Mouse (Mus musculus) cerebellum, postnatal 4 days (tissue): ENCODE data around the gene Tgfbi.

Experiments
- DNase-seq, 2 experiments: peaks; one replicate each; pipeline ENCODE4 v3.0.0; 2022; ENCODE audit warnings: low spot score in 2 of 2, mixed read lengths in 1 of 2

Gene Tgfbi

DNA sequence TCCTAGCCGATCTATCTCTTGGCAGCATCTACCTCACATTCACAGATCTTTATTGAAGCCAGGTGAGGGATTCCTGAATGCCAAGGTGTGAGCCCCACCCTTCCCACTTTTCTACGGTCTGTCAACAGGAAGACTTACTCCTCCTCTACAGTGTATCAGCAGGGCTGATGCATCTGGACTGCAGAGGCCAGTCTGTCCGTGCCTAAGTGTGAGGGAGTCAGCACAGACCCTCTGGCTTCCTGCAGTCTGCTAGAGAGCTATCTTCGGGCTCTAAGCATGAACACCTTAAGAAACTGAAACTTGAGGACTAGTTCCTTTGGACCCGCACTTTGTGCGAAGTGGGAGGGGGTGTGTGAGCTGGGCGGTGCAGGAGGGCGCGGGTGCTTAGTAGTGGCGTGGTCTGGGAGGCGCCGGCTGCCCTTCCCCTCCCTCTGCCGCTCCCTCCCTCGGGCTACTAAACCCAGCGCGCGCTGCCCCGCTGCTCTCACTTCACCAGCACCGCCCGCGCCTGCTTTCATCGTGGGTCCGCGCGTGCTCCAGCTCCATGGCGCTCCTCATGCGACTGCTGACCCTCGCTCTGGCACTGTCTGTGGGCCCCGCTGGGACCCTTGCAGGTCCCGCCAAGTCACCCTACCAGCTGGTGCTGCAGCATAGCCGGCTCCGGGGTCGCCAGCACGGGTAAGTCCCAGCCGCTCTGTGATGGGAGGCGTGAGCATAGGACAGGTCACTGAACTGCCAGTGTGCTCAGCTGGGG lies at the start of gene Tgfbi:
Gene Tgfbi, plus strand, starts transcription at position 421 of the 754 bp plus-strand sequence.
- peak in 1 of 2 experiments; percentile 20 for DNase-seq

GRCm38 (mm10) chr13:56559841-56560370 lies 49.4 kb upstream of the Tgfbi start:
- no peak for DNase-seq

DNA sequence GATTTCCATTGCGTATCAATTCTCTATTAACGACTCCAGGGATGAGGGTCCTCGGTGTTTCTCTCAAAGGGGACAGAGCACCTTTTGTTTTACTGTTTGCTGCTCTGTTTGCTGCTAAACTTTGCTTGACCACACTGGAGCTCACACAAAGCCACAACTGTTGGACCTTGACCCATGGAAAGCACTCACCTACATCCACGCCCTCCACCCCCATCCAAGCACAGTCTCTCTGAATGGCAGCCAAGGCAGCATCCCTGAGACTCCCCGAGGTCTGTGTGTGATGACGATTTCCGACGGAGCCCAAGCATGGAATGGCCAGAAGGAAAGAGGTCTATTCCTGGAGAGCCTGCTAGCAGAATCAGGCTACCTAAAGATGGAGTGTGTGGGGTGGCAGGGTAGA lies 48.2 kb upstream of the Tgfbi start:
- no peak for DNase-seq

GRCm38 (mm10) chr13:56563075-56563474 lies 46.2 kb upstream of the Tgfbi start:
- peak in 1 of 2 experiments; percentile 26 for DNase-seq

- DNase-seq: no peak
Measured at GRCm38 (mm10) chr13:56566336-56566735, 43.0 kb upstream of the Tgfbi start.

- DNase-seq: no peak
Measured at GRCm38 (mm10) chr13:56571645-56572044, 37.7 kb upstream of the Tgfbi start.

DNA sequence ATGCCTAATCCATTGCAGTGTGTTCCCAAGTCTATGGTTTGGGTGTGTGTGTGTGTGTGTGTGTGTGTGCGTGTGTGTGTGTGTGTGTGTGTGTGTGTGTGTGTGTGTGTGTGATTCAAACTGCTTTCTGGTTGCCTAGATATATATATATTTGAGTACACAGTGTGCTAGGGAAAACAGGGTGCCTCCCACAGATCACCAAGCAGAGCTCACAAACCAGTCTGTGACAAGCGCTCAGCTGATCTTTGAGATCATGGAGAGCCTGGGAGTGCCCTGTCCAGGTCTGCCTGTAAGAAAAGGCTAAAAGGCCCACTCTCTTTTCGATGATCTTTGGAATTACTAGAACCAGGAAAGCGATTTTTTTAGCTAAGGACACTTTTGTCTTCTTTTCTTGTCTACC lies 34.2 kb upstream of the Tgfbi start:
- no peak for DNase-seq

- peak; percentile 48 to 63 for DNase-seq
Measured at GRCm38 (mm10) chr13:56575701-56576321, 33.5 kb upstream of the Tgfbi start.

DNA sequence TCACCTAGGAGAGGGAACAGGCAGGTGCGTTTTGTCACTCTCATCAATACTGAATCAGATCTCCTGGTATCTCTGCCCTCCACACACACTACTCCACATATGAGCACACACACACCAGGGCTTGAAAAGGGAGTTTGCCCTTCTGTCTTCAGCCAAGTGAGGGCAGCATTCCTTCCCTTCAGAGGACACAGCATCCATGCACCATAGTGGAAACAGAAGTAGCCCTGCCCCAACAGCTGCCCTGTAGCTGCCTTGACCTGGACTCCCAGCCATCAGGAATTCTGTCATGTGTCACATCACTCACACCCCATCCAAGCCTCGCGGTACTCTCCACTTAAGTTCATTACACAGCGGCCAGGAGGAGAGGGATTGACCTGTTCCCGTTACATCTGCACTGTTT lies 31.2 kb upstream of the Tgfbi start:
- DNase-seq: no peak

DNA sequence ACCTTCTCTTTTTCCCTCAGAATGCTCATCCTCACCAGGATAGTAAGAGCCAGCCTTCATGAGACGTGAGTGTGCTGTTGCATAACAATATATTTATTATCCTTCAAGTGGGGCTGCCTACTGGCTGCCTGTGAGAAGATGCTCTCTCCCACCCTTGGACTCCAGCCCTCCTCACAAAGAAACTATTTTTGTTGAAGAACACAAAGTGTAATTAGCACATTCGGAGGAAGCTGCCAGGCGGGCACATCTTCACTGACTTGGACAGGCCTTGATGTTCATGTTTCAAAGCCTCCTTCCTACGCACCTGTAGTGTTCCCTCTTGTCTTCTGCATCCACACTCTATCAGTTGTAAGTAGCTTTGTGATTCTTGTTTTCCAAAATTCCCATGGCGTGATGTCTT lies 28.9 kb upstream of the Tgfbi start:
- DNase-seq: no peak

GRCm38 (mm10) chr13:56581512-56581911 lies 27.8 kb upstream of the Tgfbi start:
- DNase-seq: no peak

- no peak for DNase-seq
Measured at GRCm38 (mm10) chr13:56581961-56582434, 27.3 kb upstream of the Tgfbi start.

GRCm38 (mm10) chr13:56582720-56583119 lies 26.6 kb upstream of the Tgfbi start:
- no peak for DNase-seq

DNA sequence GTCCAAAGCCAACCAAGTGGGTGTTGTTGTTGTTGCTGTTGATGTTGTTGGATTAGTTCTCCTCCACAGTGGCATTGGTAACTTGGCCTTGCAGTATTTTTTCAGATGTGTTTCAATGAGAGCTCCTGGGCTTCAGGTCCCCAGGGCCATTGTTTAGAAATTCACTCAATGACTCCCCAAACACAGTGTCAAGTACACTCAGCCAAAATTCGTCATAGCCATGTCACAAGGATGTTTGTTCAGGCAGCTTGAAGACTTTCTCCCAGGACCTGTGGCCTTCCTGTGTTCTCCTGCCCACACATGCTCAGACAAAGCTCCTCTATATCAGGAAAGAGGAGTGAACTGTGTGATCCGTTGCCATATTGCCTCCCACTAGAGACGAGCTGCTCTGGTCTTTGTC lies 23.3 kb upstream of the Tgfbi start:
- DNase-seq: no peak

GRCm38 (mm10) chr13:56588454-56589117 lies 20.7 kb upstream of the Tgfbi start:
- no peak for DNase-seq

DNA sequence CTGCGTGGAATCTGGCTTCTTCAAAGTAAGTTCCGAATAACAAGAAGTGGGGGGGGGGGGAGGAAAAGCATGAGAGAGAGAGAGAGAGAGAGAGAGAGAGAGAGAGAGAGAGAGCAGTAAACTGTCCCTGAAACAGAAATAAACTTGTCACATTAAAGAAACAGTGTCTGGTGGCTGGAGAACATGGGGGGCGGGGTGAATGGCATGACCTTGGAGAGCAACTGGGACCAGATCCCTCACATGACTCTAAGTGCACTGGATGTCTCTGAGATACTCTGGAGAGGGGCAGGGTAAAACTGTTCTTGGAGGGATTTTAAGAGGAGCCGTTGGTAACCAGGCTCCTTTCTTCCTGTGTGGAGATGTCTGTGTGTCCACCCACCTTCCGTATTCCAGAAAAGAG lies 19.1 kb upstream of the Tgfbi start:
- DNase-seq: no peak

DNA sequence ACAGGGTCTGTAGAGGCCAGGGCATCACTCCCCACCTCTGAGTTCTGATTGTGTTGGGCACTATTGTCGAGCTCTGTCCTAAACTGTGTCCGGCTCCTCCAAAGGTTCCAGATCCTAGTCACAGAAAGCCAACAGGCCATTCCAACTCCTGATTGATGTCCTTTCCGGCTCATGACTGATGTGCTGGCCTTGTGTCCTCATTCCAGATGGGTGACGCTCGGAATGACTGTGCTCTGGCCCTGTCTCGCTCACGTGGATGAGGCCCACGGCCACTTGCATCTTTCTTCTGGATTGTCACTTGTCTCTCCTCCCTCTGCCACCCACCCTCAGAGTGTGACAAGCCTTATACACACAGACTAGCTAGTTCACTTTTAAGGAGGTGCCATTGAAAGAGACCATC lies 18.1 kb upstream of the Tgfbi start:
- no peak for DNase-seq

- no peak for DNase-seq
Measured at GRCm38 (mm10) chr13:56591939-56592338, 17.4 kb upstream of the Tgfbi start.

- no peak for DNase-seq
Measured at GRCm38 (mm10) chr13:56593196-56593595, 16.1 kb upstream of the Tgfbi start.

- DNase-seq: no peak
Measured at GRCm38 (mm10) chr13:56593961-56594391, 15.3 kb upstream of the Tgfbi start.

DNA sequence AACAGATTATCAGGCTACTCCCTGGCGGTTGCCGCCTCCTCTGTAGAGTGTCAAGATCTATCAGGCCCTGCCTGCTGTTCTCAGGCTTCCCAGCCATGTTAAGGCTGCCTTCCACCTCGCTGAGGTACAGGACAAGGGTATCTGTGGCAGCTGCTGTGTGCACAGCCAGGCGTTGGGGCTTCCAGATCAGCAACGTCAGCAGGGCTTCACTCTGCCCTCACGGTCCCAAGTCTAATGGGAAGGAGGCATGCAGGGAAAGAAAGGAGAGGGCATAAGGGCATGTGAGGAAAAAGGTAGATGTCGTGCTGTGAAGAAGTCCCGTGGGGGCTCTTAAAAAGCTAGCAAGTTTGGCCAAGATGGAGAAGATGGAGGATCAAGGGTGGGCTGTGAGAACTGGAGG lies 14.1 kb upstream of the Tgfbi start:
- DNase-seq: no peak

- no peak for DNase-seq
Measured at GRCm38 (mm10) chr13:56597296-56597695, 12.0 kb upstream of the Tgfbi start.
